8 mouse cellular contexts compared by ENCODE assay signal in genomic region chr12:102416391-102416837, GRCm38 (mm10). TPM values are rescaled to one million over a fixed set of nuclear protein-coding genes. Genes with fewer than 3 reads are reported as not detected.
DNase-seq lines count a peak whose midpoint lies in the region; ATAC-seq and TF ChIP-seq lines count a peak whose summit lies in the region.

No protein-coding gene starts in this region.

- DNase-seq in adrenal gland, postnatal 14 days, result peak; percentile 44
- DNase-seq in adrenal gland, postnatal 4 days (ENCODE audit: low spot score in 2 of 2), result no peak
- DNase-seq in heart, postnatal 14 days, result peak; percentile 58 to 71
- no peak for DNase-seq in liver, postnatal 0 days
- DNase-seq in cerebellum, adult 9-11 months, result no peak

- WGBS in liver, postnatal 0 days (ENCODE audit: insufficient replicate concordance), result 57% methylated on average over 7 of the region's 7 CpGs

- H3K9ac ChIP-seq in liver, postnatal 0 days (replicated peaks), result no peak overlapping the region

- TF ChIP-seq EP300 in liver, postnatal 0 days (IDR thresholded peaks at IDR 0.05; ENCODE audit: low read depth), result no peak

- H3K9me3 ChIP-seq in megakaryocyte, embryonic 14.5 days, result no peaks in the 10 kb centered on the region
- no peaks in the 10 kb centered on the region for H3K9me3 ChIP-seq in liver, postnatal 0 days (ENCODE audit: low read length)

- no peak overlapping the region for H3K27ac ChIP-seq in liver, postnatal 0 days (ENCODE audit: low read depth)

- no peak for TF ChIP-seq CTCF in liver, postnatal 0 days (IDR thresholded peaks at IDR 0.05; ENCODE audit: low read depth)

- no peaks in the 10 kb centered on the region for H3K27me3 ChIP-seq in megakaryocyte, embryonic 14.5 days (replicated peaks)
- no peaks in the 10 kb centered on the region for H3K27me3 ChIP-seq in liver, postnatal 0 days (ENCODE audit: insufficient read depth, low read length)

- H3K4me1 ChIP-seq in megakaryocyte, embryonic 14.5 days, result peaks cover 66% of the 10 kb centered on the region
- peaks cover 3% of the 10 kb centered on the region for H3K4me1 ChIP-seq in liver, postnatal 0 days (ENCODE audit: insufficient read depth)

- peak overlapping the region; percentile 59 for H3K4me3 ChIP-seq in megakaryocyte, embryonic 14.5 days (replicated peaks)
- H3K4me3 ChIP-seq in liver, postnatal 0 days (ENCODE audit: low read depth, low read length), result no peak overlapping the region

- no peak for ATAC-seq in megakaryocyte, adult 5-6 weeks (ENCODE audit: poor library complexity, severe bottlenecking)
- peak; percentile 37; the same call in 1 of the 2 replicates for ATAC-seq in liver, postnatal 0 days
- no peak; the same call in 1 of the 2 replicates for ATAC-seq in megakaryocyte progenitor cell, adult 5-6 weeks (replicated peaks; ENCODE audit: poor library complexity)

- peaks cover 53% of the 10 kb centered on the region for H3K36me3 ChIP-seq in megakaryocyte, embryonic 14.5 days (replicated peaks; ENCODE audit: low read length)
- H3K36me3 ChIP-seq in liver, postnatal 0 days (replicated peaks; ENCODE audit: insufficient read depth, low read length), result 0 out of 2 replicates have a peak, but pooled peaks cover 6% of the 10 kb centered on the region

- intact Hi-C loops in heart, postnatal 14 days (cut with DNase I), result no loop called here

- no peak overlapping the region for H3K4me2 ChIP-seq in liver, postnatal 0 days (ENCODE audit: low read depth, low read length)

RNA-seq across cellular contexts. Expression of gene Lgmn, which starts 23.2 kb away (rescaled TPM):
- 86.7 and 90.6 TPM in 2 replicates for total RNA-seq in adrenal gland, postnatal 14 days (2021)
- 100 to 1,000 TPM; 135 to 146 TPM for total RNA-seq in adrenal gland, postnatal 4 days (2021)
- polyA plus RNA-seq in megakaryocyte, embryonic 14.5 days (2012; ENCODE audit: insufficient read depth, low replicate concordance), result 3.4 and 40.6 TPM in 2 replicates
- total RNA-seq in megakaryocyte, adult 5-6 weeks (2015), result 37.6 and 39.2 TPM in 2 replicates
- 28.7 and 33.0 TPM in 2 replicates for total RNA-seq in megakaryocyte, adult 5-6 weeks (2017)
- total RNA-seq in heart, postnatal 14 days (2021), result 10 to 100 TPM; 78.1 to 82.0 TPM
- 140 and 142 TPM in 2 replicates for polyA plus RNA-seq in liver, postnatal 0 days (2015; fragmentation: Nextera tagmentation; extraction: Ambion mirVana)
- 2.1 and 2.9 TPM in 2 replicates for total RNA-seq in megakaryocyte progenitor cell, adult 5-6 weeks (2015)
- 0.71 and 2.2 TPM in 2 replicates for total RNA-seq in megakaryocyte progenitor cell, adult 5-6 weeks (2017)

RNA-seq across cellular contexts. Expression of gene Golga5, which starts 52.5 kb away (rescaled TPM):
- total RNA-seq in adrenal gland, postnatal 14 days (2021), result 35.0 and 41.2 TPM in 2 replicates
- 10 to 100 TPM; 41.2 to 41.6 TPM for total RNA-seq in adrenal gland, postnatal 4 days (2021)
- polyA plus RNA-seq in megakaryocyte, embryonic 14.5 days (2012; ENCODE audit: insufficient read depth, low replicate concordance), result 1.2 and 3.4 TPM in 2 replicates
- 24.1 and 26.3 TPM in 2 replicates for total RNA-seq in megakaryocyte, adult 5-6 weeks (2015)
- total RNA-seq in megakaryocyte, adult 5-6 weeks (2017), result 67.6 and 87.1 TPM in 2 replicates
- total RNA-seq in heart, postnatal 14 days (2021), result 10 to 100 TPM; 23.5 to 25.8 TPM
- 16.5 and 16.7 TPM in 2 replicates for polyA plus RNA-seq in liver, postnatal 0 days (2015; fragmentation: Nextera tagmentation; extraction: Ambion mirVana)
- total RNA-seq in megakaryocyte progenitor cell, adult 5-6 weeks (2015), result 22.1 and 28.8 TPM in 2 replicates
- 69.0 and 74.0 TPM in 2 replicates for total RNA-seq in megakaryocyte progenitor cell, adult 5-6 weeks (2017)

Comparison
In these comparisons a context has a peak if more than half of its experiments do, and no peak if none do; other contexts are left out.
1. DNase-seq: peak in adrenal gland, postnatal 14 days (single experiment) and heart, postnatal 14 days (2 of 2); none in adrenal gland, postnatal 4 days (0 of 2), liver, postnatal 0 days (single experiment) and cerebellum, adult 9-11 months (single experiment).
2. RNA of gene Lgmn, which starts 23.2 kb away (total RNA-seq): 135 to 146 TPM in adrenal gland, postnatal 4 days, 86.7 to 90.6 TPM in adrenal gland, postnatal 14 days, 78.1 to 82.0 TPM in heart, postnatal 14 days and 28.7 to 39.2 TPM in megakaryocyte, adult 5-6 weeks; 0.71 to 2.9 TPM in megakaryocyte progenitor cell, adult 5-6 weeks; every median in the first group is over 4 times any median in the second.